Mouse (Mus musculus): ENCODE results near the gene Sept4.

Sept4 gene

GRCm38 (mm10) chr11:87568255-87568953 lies at the start of gene Sept4:
Gene Sept4, plus strand, starts transcription at chr11:87568903.
- no peak for DNase-seq

- peak; percentile 12 for DNase-seq
Observed at GRCm38 (mm10) chr11:87519260-87519659, 49.4 kb upstream of the Sept4 start.

- DNase-seq: no peak
Observed at GRCm38 (mm10) chr11:87523466-87523865, 45.2 kb upstream of the Sept4 start.

GRCm38 (mm10) chr11:87523967-87524366 lies 44.7 kb upstream of the Sept4 start:
- no peak for DNase-seq

- no peak for DNase-seq
Observed at GRCm38 (mm10) chr11:87524780-87525179, 43.9 kb upstream of the Sept4 start.

- no peak for DNase-seq
Observed at GRCm38 (mm10) chr11:87527364-87527763, 41.3 kb upstream of the Sept4 start.

- no peak for DNase-seq
Observed at GRCm38 (mm10) chr11:87527990-87528389, 40.7 kb upstream of the Sept4 start.

GRCm38 (mm10) chr11:87531695-87532094 lies 37.0 kb upstream of the Sept4 start:
- no peak for DNase-seq

GRCm38 (mm10) chr11:87542285-87542684 lies 26.4 kb upstream of the Sept4 start:
- DNase-seq: no peak

GRCm38 (mm10) chr11:87542906-87543305 lies 25.8 kb upstream of the Sept4 start:
- DNase-seq: no peak

GRCm38 (mm10) chr11:87553342-87553741 lies 15.4 kb upstream of the Sept4 start:
- DNase-seq: peak; percentile 33

- DNase-seq: no peak
Observed at GRCm38 (mm10) chr11:87554386-87554785, 14.3 kb upstream of the Sept4 start.

- DNase-seq: no peak
Observed at GRCm38 (mm10) chr11:87555106-87555703, 13.5 kb upstream of the Sept4 start.

- DNase-seq: no peak
Observed at GRCm38 (mm10) chr11:87561208-87561607, 7.5 kb upstream of the Sept4 start.

GRCm38 (mm10) chr11:87566501-87566900 lies 2.2 kb upstream of the Sept4 start, which contains the start of gene Gm11492:
Gene Gm11492, plus strand, starts transcription at chr11:87566653.
- DNase-seq: no peak

GRCm38 (mm10) chr11:87570743-87571142 lies 2.0 kb downstream of the Sept4 start:
- DNase-seq: no peak

GRCm38 (mm10) chr11:87571361-87571950 lies 2.8 kb downstream of the Sept4 start:
- DNase-seq: no peak

GRCm38 (mm10) chr11:87573751-87574150 lies 5.0 kb downstream of the Sept4 start:
- no peak for DNase-seq

GRCm38 (mm10) chr11:87574520-87575180 lies 5.9 kb downstream of the Sept4 start:
- no peak for DNase-seq

- peak; percentile 35 for DNase-seq
Observed at GRCm38 (mm10) chr11:87577601-87578248, 9.0 kb downstream of the Sept4 start.

GRCm38 (mm10) chr11:87578249-87578962 lies 9.7 kb downstream of the Sept4 start:
- DNase-seq: peak; percentile 79

GRCm38 (mm10) chr11:87578963-87579601 lies 10.4 kb downstream of the Sept4 start:
- DNase-seq: no peak
